Mouse (Mus musculus): Measurements from ENCODE around the gene Pikfyve. TPM values are rescaled to one million over a fixed set of nuclear protein-coding genes. Genes with fewer than 3 reads are reported as not detected.
A peak's percentile ranks its signal among the peaks of the same experiment; 100 is the strongest.

Gene Pikfyve
- polyA plus RNA-seq, 1 experiment from 2014 or later: 6.7 TPM

- Histone ChIP-seq H3K9me3 (ENCODE audit: control insufficient read depth) (no peaks in the 10 kb centered on the region), H3K27me3 (replicated peaks; ENCODE audit: control insufficient read depth, insufficient read depth, low read length) (no peaks in the 10 kb centered on the region), H3K36me3 (ENCODE audit: control insufficient read depth, insufficient read depth) (no peaks in the 10 kb centered on the region; the same call in 1 of the 2 replicates), H3K4me1 (replicated peaks; ENCODE audit: control insufficient read depth, insufficient read depth, low read length) (no peaks in the 10 kb centered on the region), H3K27ac (ENCODE audit: low read depth, low read length) (no peak overlapping the region), H3K9ac (ENCODE audit: low read depth, low read length) (no peak overlapping the region), H3K4me3 (ENCODE audit: low read depth, low read length) (no peak overlapping the region), H3K4me2 (replicated peaks; ENCODE audit: low read depth) (no peak overlapping the region)
- TF ChIP-seq CTCF (IDR thresholded peaks at IDR 0.05; ENCODE audit: low read depth): no peak
- WGBS: 47% methylated on average over 3 of the region's 3 CpGs
- no peak for ATAC-seq
Measured at GRCm38 (mm10) chr1:65280461-65280860, 94.0 kb downstream of the Pikfyve start.

GRCm38 (mm10) chr1:65281756-65282155 is 95.3 kb downstream of the Pikfyve start, which contains the start of gene Pth2r:
TSS of gene Pth2r (plus strand) at chr1:65282056.
- Histone ChIP-seq H3K4me3 (ENCODE audit: low read depth, low read length) (no peak within 1 kb of the TSS), H3K9me3 (ENCODE audit: control insufficient read depth) (no peaks in the 10 kb centered on the region), H3K27ac (ENCODE audit: low read depth, low read length) (no peak within 1 kb of the TSS), H3K4me2 (replicated peaks; ENCODE audit: low read depth) (no peak within 1 kb of the TSS), H3K36me3 (ENCODE audit: control insufficient read depth, insufficient read depth) (no peaks in the 10 kb centered on the region; the same call in 1 of the 2 replicates), H3K9ac (ENCODE audit: low read depth, low read length) (no peak within 1 kb of the TSS), H3K27me3 (replicated peaks; ENCODE audit: control insufficient read depth, insufficient read depth, low read length) (no peaks in the 10 kb centered on the region), H3K4me1 (replicated peaks; ENCODE audit: control insufficient read depth, insufficient read depth, low read length) (no peaks in the 10 kb centered on the region)
- 78% methylated on average over 6 of the region's 6 CpGs for WGBS
- ATAC-seq: no peak
- no peak for TF ChIP-seq CTCF (IDR thresholded peaks at IDR 0.05; ENCODE audit: low read depth)

- H3K4me3 ChIP-seq (ENCODE audit: low read depth, low read length): no peak overlapping the region
- peak; percentile 75 for TF ChIP-seq CTCF (IDR thresholded peaks at IDR 0.05; ENCODE audit: low read depth)
- ATAC-seq: no peak
- no peak overlapping the region for H3K4me2 ChIP-seq (replicated peaks; ENCODE audit: low read depth)
- no peaks in the 10 kb centered on the region for H3K9me3 ChIP-seq (ENCODE audit: control insufficient read depth)
- no peaks in the 10 kb centered on the region; the same call in 1 of the 2 replicates for H3K36me3 ChIP-seq (ENCODE audit: control insufficient read depth, insufficient read depth)
- WGBS: 11% methylated on average over 6 of the region's 6 CpGs
- no peaks in the 10 kb centered on the region for H3K27me3 ChIP-seq (replicated peaks; ENCODE audit: control insufficient read depth, insufficient read depth, low read length)
- H3K4me1 ChIP-seq (replicated peaks; ENCODE audit: control insufficient read depth, insufficient read depth, low read length): no peaks in the 10 kb centered on the region
- no peak overlapping the region for H3K27ac ChIP-seq (ENCODE audit: low read depth, low read length)
- no peak overlapping the region for H3K9ac ChIP-seq (ENCODE audit: low read depth, low read length)
Measured at GRCm38 (mm10) chr1:65282766-65283165, 96.3 kb downstream of the Pikfyve start.

- no peak for TF ChIP-seq CTCF (IDR thresholded peaks at IDR 0.05; ENCODE audit: low read depth)
- H3K9me3 ChIP-seq (ENCODE audit: control insufficient read depth): no peaks in the 10 kb centered on the region
- H3K4me1 ChIP-seq (replicated peaks; ENCODE audit: control insufficient read depth, insufficient read depth, low read length): no peaks in the 10 kb centered on the region
- H3K36me3 ChIP-seq (ENCODE audit: control insufficient read depth, insufficient read depth): no peaks in the 10 kb centered on the region
- no peak overlapping the region for H3K4me2 ChIP-seq (replicated peaks; ENCODE audit: low read depth)
- H3K4me3 ChIP-seq (ENCODE audit: low read depth, low read length): no peak overlapping the region
- H3K27me3 ChIP-seq (replicated peaks; ENCODE audit: control insufficient read depth, insufficient read depth, low read length): peaks cover 14% of the 10 kb centered on the region
- H3K9ac ChIP-seq (ENCODE audit: low read depth, low read length): no peak overlapping the region
- WGBS: 67% methylated on average over 3 of the region's 3 CpGs
- no peak for ATAC-seq
- no peak overlapping the region for H3K27ac ChIP-seq (ENCODE audit: low read depth, low read length)
Measured at GRCm38 (mm10) chr1:65308476-65308875, 122.0 kb downstream of the Pikfyve start.

GRCm38 (mm10) chr1:65311214-65311933 is 124.9 kb downstream of the Pikfyve start:
- Histone ChIP-seq H3K4me2 (replicated peaks; ENCODE audit: low read depth) (peak overlapping the region; percentile 27; the same call in 1 of the 2 replicates), H3K27me3 (replicated peaks; ENCODE audit: control insufficient read depth, insufficient read depth, low read length) (peaks cover 14% of the 10 kb centered on the region), H3K4me1 (replicated peaks; ENCODE audit: control insufficient read depth, insufficient read depth, low read length) (no peaks in the 10 kb centered on the region), H3K27ac (ENCODE audit: low read depth, low read length) (no peak overlapping the region), H3K9ac (ENCODE audit: low read depth, low read length) (no peak overlapping the region), H3K36me3 (ENCODE audit: control insufficient read depth, insufficient read depth) (no peaks in the 10 kb centered on the region), H3K9me3 (ENCODE audit: control insufficient read depth) (no peaks in the 10 kb centered on the region), H3K4me3 (ENCODE audit: low read depth, low read length) (no peak overlapping the region)
- 2% methylated on average over 29 of the region's 29 CpGs for WGBS
- ATAC-seq: no peak
- no peak for TF ChIP-seq CTCF (IDR thresholded peaks at IDR 0.05; ENCODE audit: low read depth)

GRCm38 (mm10) chr1:65312118-65312517 is 125.6 kb downstream of the Pikfyve start:
- no peak for ATAC-seq
- H3K4me1 ChIP-seq (replicated peaks; ENCODE audit: control insufficient read depth, insufficient read depth, low read length): no peaks in the 10 kb centered on the region
- no peaks in the 10 kb centered on the region for H3K36me3 ChIP-seq (ENCODE audit: control insufficient read depth, insufficient read depth)
- H3K27me3 ChIP-seq (replicated peaks; ENCODE audit: control insufficient read depth, insufficient read depth, low read length): peaks cover 14% of the 10 kb centered on the region
- H3K9ac ChIP-seq (ENCODE audit: low read depth, low read length): no peak overlapping the region
- TF ChIP-seq CTCF (IDR thresholded peaks at IDR 0.05; ENCODE audit: low read depth): peak; percentile 72
- 10% methylated on average over 7 of the region's 7 CpGs for WGBS
- no peak overlapping the region for H3K4me3 ChIP-seq (ENCODE audit: low read depth, low read length)
- H3K4me2 ChIP-seq (replicated peaks; ENCODE audit: low read depth): no peak overlapping the region; the same call in 1 of the 2 replicates
- no peaks in the 10 kb centered on the region for H3K9me3 ChIP-seq (ENCODE audit: control insufficient read depth)
- no peak overlapping the region for H3K27ac ChIP-seq (ENCODE audit: low read depth, low read length)

Measured in intestine, postnatal 0 days (tissue).